Mouse (Mus musculus) c-Kit-positive CD71-positive TER-119-negative erythroid progenitor cells, embryonic 14.5 days (primary cell): ENCODE measurements around the gene C1qtnf9.

Experiments used
- DNase-seq: peaks from one replicate; pipeline ENCODE4 v3.0.0-alpha.2; 2013; ENCODE audit warnings: low read depth

Gene C1qtnf9

GRCm38 (mm10) chr14:60767884-60768283 lies at the start of gene C1qtnf9:
Gene C1qtnf9, plus strand, starts transcription at chr14:60768134.
- no peak for DNase-seq

DNA sequence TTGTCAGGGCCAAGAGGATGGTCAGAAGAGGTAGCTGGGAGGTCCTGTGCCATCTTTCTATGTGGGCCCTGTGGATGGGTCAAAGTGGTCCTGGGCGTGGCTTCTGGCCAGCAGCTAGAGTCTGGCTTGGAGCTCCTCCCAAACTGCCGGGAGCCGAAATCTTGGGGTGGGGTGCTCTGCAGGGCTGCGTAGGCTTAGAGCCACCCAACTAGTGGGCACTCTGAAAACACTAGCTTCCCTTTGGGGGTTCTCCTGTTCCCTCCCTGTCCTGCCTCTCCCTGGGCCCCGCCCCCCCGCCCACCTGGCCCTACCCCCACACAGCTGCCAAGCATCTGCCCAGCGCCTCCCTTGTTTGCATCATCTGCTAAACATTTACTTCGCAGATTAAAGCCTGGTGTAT lies 46.6 kb upstream of the C1qtnf9 start:
- no peak for DNase-seq

DNA sequence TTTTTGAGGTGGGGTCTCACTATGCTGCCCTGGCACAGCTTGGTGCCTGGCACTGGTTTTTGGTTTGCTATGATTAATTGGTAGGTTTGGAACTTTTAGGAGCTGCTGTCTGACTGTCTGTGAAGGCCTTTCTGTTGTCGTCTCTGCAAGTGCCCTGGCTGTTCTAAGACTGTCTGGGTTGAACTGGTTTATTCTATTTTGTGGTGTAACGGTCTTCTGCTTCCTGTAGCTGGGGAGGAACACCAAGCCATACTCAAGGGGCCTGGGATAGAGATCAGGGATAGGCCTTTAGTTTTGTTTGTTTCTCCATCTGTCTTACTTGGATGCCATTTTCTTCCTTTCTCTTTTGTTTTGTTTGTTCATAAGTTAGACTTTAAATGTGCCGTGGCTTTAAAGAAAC lies 46.0 kb upstream of the C1qtnf9 start:
- DNase-seq, result no peak

- no peak for DNase-seq
Observed at GRCm38 (mm10) chr14:60726091-60726490, 41.8 kb upstream of the C1qtnf9 start.

- DNase-seq, result no peak
Observed at GRCm38 (mm10) chr14:60727130-60727529, 40.8 kb upstream of the C1qtnf9 start.

GRCm38 (mm10) chr14:60732081-60732480 lies 35.9 kb upstream of the C1qtnf9 start:
- no peak for DNase-seq

DNA sequence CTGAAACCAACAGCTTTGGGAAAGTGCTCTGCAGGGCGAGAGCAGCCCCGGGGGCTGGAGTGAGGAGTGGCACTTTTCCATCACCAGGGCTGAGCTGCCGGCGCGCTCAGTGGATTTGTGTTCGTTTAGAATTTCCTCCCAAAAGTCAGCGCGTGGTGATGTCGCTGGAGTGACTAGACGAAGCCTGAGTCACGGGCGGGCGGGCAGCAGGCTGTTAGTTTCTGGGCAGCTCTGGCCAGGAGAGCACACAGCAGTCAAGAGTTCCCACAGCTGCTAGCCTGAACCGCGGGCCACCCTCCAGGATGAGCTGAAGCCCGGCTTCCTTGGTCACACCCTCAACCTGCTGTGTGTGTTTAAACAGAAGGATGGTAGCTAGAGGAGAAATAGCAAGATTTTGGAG lies 35.1 kb upstream of the C1qtnf9 start:
- DNase-seq, result no peak

GRCm38 (mm10) chr14:60733706-60734105 lies 34.2 kb upstream of the C1qtnf9 start:
- no peak for DNase-seq

GRCm38 (mm10) chr14:60735206-60735605 lies 32.7 kb upstream of the C1qtnf9 start:
- DNase-seq, result no peak

GRCm38 (mm10) chr14:60735848-60736547 lies 31.9 kb upstream of the C1qtnf9 start:
- DNase-seq, result no peak

- DNase-seq, result peak; percentile 17
Observed at GRCm38 (mm10) chr14:60736591-60737192, 31.2 kb upstream of the C1qtnf9 start.

- DNase-seq, result no peak
Observed at GRCm38 (mm10) chr14:60737202-60737611, 30.7 kb upstream of the C1qtnf9 start.

DNA sequence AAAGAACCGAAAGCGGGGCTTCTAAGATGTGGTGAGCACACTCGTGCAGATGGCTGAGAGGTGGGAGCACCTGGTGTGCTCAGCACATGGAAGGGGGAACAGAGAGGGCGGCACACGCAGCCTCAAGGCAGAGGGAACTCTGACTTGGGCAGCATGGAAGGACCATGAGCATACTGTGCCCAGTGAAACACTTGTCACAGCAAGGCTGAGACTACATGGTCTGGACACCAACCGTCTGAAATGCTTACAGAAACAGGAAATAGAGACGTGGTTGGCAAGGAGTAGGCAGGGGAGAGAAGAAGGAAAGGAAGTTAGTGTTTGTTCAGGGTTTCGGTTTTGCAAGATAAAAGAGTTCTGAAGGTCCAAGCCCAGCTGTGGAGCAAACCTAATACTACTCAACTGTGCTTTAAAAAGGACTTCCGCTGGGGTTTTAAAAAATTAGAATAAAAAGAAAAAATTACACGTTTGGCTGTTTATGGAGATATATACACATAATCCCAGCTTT lies 29.4 kb upstream of the C1qtnf9 start:
- no peak for DNase-seq

GRCm38 (mm10) chr14:60739155-60739554 lies 28.8 kb upstream of the C1qtnf9 start:
- DNase-seq, result no peak

DNA sequence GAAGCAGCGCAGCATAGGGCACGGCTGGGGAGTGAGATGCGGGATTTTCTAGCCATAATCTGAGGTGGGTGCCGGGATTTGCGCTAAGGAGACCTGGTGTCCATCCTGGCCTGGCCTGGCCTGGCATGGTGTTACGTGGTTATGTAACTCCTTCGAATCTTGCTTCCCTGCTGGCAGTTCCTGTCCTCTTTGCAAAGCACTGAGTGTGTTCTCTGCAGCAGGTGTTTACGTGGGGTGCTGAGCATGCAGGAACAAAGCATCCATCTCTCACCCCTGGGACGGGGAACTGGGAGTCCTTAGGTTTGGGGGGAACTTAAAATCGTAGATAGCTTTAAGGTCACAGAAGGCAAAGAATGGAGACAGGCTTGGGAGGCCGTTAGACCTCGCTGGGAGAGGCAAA lies 28.3 kb upstream of the C1qtnf9 start:
- no peak for DNase-seq

GRCm38 (mm10) chr14:60740507-60740906 lies 27.4 kb upstream of the C1qtnf9 start:
- no peak for DNase-seq

DNA sequence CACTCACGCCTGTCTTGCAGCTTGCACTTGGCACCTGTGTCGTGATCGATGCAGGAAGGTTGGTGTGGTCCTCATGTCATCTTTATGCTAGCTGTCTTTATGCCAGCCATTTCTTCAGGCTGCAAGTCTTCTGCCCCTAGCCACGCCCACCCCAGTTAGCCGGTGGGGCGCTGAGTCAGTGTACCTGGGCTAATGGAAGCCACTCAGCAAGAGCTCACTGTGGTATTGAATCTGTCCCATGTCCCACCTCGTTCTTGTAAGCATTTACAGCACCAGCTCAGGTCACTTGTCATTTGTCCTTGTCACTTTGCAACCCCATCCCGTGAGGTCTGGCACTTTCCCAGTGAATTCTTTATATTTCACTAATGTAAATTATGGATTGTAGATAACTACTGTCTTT lies 26.9 kb upstream of the C1qtnf9 start:
- no peak for DNase-seq

- no peak for DNase-seq
Observed at GRCm38 (mm10) chr14:60741490-60741981, 26.4 kb upstream of the C1qtnf9 start.

DNA sequence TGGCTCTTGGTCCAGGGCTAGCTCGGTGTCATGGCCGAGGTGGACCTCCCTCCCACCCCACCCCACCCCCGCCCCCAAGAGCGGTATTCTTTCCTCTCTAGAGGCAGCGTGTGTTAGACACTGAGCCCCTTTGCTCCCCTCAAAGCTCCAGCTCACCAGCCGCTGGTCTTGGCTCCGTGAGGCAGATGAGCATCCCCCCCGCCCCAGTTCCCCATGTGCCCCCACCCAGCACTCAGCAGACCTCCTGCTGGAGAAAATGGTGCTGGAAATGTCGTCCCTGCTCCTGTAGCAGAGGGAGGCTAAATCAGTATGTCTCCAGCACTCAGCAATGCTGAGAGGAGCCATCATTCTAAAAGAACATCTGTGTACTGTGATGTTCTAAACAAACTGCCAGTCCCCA lies 24.3 kb upstream of the C1qtnf9 start:
- no peak for DNase-seq

DNA sequence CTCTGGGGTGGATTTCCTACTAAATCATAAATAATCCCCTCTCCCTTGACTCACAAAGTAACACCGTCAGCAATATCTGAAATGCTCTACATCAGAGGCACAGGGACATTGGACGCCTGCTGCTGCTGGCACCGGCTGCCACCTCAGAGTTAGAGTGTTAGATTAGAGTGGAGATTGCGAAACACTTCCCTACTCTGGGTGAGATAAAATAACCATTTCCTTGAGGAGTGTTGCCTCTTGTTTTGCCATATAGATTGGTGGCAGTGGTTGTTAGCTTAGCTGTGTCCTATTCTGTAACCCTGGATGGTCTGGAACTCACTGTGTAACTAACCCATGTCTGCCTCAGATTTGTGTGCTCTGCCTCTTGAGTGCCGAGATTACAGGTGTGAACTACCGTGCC lies 22.7 kb upstream of the C1qtnf9 start:
- no peak for DNase-seq

DNA sequence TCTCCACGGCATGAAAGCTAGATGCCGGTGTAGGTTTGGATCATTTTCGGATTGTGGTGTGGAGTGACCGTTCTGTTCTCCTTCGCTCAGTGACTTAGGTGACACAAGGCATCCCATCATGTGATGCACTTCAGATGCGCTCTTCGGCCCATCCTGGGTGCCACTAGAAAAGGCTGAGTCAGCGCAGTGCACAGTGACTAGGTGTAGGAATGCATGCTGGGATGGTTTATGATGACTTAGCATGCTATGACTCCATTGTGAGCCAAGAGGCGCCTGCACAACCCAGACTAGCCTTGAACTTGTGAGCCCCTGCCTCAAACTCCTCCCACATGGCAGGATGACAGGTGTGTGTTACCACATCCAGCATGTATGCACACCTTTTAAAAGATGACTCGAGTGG lies 21.8 kb upstream of the C1qtnf9 start:
- DNase-seq, result no peak

DNA sequence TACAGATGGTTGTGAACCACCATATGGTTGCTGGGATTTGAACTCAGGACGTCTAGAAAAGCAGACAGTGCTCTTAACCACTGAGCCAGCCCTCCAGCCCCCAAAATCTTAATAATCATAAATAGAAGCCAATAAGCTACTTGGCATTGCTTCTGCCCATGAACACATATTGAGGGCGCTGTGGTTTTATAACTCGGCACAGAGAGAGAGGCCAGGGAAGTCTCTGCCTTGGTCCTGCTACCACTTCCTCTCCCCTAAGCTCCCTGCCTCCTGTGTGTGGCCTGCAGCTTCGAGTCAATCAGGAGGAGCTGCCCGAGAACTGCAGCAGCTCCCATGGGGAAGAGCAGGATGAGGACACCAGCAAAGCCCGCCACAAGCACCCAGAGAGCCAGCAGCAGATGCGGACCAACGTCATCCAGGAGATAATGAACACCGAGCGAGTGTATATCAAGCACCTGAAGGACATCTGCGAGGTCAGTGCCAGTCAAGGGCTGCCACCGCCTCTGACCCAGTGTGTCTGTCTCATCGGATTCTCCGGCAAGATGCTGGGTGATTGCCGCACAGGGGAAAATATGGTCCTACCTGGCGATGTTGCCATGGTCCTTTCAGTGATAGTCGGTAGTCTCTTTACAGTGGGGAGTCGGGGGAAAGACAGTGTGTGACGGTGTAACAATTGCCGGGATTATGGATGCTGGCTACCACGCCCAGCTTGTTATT lies 20.6 kb upstream of the C1qtnf9 start:
- DNase-seq, result no peak

DNA sequence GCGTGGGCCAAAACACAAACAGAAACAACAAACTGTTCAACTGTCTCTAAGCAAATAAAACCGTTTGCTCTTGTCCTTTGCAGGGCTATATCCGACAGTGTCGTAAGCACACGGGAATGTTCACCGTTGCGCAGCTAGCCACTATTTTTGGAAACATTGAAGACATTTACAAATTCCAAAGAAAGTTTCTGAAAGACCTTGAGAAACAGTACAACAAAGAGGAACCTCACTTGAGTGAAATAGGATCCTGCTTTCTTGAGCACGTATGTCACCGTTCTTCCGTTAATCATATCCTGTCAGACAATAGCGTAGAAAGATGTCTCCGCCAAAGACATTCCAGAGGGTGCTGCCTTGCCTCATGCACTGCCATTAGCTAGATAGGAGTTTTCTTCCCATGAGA lies 18.1 kb upstream of the C1qtnf9 start:
- DNase-seq, result no peak
